Mouse (Mus musculus) thymus, adult 18-20 months (tissue): ENCODE data around the gene Plekha6.

Source experiments
- DNase-seq, 2 experiments: peaks; one replicate each; pipeline ENCODE4 v3.0.0; 2022; ENCODE audit warnings: mixed read lengths in 2 of 2

Plekha6 gene

DNA sequence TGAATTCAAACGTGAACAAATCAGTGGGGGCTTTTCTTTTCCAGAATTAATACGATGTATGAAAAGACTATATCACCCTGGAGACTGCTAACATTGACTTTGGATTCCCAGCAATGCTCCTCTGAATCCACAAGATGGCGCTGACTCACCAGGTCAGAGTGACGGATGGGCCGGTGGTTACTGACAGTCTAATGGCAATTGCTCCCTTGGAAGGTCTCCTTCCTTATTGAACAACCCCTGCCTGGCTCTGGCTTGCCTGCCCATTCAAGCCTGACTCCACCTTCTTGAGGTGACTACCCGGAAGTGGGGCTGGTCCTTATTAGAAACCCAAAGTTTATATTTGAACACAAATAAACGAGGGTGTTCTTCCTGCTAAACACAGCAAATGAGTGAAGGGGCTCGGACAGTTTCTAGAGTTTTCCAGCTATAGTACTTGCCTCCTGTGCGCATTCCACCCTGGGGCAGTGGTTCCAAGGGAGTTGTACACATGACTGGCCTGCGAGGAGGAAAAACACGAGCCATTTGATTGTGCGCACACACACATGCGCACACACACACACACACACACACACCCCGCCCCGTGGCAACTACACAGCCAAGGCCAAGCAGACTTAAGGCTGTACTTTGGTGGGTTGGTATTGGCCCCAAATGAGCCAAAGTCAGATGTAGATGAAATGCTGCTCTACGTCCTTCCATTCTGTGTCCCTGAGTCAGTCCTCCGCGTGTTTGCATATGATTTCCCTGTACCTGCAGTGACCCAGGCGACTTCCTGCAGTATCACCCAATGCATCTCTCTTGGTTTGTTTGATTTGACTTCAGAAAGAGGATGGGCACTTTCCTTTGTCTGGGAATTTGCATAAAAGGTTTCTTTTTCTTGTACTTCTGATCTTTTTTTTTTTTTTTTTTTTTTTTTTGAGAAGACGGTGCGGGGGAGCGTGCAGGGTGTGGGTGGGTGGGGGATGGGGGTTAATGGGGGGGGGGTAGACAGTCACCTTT, 17.7 kb upstream of the Plekha6 start:
- peak in 1 of 2 experiments; percentile 21 for DNase-seq

DNA sequence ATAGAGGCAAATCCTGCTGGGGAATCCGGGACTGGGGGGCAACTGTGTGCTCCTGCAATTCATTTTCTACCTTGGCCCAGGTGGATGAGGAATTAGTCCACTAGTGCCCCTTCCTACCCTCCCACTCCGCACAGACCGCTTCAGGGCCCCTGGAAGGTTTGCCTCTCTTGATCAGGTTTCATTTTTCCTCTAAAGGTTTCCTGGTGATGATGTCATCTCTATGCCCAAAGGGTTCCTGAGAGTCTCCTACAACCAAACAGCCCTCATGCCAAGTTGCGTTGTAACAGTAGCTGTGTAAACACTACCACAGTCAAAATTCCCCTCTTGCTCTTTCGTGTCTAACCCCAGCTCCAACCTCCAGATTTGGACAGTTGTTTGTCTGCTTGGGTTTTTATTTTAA, 16.7 kb upstream of the Plekha6 start:
- no peak for DNase-seq

DNA sequence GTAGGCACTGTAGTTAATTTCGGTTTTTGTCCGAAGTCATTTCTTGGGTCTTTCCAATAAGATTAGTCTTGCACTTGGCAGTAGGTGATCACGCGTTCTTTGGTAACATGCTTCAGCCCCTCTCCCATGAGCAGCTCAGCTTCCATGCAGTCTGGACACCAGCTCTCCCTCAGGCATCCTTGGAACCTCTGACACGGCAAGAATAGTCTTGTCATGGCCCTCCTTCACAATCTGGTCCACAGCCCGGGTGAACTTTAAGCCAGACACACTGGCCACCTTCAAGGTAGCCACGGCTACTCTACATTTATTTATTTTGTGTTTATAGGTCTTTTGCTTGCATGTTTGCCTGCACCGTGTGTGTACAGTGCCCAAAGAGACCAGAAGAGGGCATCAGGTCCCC, 15.9 kb upstream of the Plekha6 start:
- no peak for DNase-seq

DNA sequence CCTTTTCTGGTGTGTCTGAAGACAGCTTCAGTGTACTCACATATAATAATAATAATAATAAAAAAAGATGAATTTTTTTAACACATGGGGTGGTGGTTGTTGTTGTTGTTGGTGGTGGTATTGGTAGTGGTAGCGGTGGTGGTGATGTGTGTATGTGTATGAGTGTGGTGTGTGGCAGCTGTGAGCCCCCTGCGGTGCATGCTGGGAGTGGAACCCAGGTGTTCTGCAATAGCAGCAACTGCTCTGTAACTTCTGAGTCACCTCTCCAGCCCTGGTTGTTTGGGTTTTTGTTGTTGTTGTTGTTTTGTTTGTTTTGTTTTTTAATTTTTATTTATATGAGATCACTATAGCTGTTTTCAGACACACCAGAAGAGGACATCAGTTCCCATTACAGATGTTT, 13.5 kb upstream of the Plekha6 start:
- no peak for DNase-seq

DNA sequence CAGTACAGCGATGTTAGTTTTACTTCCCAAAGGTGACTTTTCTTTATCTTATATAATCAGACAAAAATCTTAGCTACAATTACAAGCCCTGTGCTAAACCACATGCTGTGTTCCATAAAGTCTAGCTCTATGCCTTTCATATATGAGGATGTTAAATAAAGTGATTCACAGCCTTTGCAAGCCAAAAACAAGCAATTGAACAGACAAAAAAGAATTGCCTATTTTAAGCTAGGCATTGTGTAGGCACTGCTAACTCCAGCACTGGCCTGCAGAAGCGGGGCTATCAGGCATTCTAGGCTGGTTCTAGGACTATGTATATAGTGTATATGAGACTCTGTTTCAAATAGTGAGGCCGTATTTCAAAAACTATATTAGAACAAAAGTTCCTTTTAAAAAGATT, 11.8 kb upstream of the Plekha6 start:
- DNase-seq = no peak

DNA sequence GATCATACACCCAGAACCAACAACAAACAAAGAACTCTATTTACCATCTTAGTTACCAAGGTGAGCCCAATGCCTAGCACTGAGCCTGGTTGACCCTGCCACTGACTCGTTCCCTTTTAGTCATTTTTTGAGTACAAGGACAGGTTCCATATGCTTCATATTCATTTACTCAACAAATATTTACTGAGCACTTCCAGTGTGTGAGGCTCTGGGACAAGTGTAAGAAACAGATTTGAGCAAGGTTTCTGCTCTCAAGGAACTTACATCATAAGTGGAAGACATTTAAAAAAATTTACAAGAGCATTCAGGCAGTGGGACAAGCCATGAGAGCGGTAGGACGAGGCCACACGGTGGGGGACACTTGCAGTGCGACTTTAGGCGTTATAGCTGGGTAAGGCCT, 8.7 kb upstream of the Plekha6 start:
- no peak for DNase-seq

DNA sequence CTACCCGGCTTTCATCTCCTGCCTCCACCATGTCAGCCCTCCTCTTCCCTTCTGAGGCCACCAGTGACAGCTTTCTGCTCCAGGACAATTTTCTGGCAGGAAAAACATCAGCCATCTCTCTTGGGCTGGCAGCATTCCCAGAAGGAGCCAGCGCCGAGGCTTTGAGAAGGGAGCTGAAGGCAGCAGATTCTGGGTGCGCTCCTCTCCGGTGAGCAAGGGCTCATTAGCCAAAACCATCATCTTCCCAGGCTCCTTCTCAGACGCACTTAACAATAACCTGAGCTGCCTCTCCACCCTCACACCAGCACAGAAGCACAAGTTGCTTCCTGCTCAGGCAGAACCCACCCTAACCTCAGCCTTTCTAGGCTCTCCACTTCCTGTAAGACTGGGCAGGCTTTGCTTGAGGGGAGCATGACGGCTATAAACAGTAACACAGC, 4.9 kb upstream of the Plekha6 start:
- peak; percentile 44 to 69 for DNase-seq

DNA sequence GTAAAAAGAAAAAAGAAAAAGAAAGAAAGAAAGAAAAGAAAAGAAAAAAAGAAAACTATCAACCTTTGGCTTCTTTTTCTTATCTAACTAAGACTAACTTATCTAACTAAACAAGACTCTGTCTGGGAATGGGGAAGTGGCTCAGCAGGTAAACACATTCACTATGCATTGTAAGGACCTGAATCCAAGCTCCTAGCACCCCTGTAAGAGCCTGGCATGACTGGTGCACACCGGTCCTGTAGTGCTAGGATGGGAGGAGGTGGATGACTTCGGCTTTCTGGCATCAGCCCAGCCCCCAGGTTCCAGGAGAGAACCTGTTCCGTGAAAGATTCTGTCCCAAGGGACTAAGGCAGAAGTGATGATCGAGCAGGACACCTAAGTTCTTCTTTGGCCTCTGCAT, 2.5 kb upstream of the Plekha6 start:
- DNase-seq = no peak

DNA sequence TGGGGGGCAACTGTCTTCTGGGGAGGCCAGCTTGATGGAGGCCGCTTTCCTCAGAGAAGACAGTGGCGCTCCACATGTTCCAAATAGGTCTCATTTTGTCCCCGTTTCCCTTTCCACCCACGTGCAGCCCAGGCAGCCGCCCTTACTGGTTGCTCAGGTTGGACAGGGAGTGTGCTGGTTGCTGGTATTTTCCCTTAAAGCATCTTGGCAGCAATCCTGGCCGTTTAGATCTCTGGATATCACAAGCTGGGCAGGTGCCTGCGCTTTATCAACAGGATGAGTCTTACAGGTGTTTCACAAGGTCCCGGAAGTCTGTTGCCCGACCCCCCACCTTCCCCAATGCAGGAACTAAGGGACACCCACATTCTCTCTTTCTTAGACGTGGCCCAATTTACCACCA, 2.0 kb upstream of the Plekha6 start:
- DNase-seq = no peak

DNA sequence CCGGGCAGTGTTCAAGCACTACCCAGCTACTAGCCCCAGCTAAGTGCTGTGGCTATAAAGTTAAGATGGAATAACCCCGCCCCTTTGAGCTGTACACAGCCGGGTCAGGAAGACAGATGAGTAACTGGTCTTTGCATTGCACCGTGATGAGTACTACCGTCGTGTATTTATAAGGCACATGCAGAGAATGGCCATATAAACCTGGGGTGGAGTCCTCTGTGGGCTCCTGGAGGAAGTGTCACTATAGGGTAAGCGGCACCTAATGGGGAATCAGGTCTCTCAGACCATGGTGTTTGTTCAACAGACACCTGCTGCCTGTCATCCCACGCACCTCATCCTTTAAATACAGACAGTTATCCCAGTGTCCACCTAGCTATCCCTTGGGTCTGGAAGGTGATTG, 1.0 kb upstream of the Plekha6 start:
- DNase-seq = no peak

DNA sequence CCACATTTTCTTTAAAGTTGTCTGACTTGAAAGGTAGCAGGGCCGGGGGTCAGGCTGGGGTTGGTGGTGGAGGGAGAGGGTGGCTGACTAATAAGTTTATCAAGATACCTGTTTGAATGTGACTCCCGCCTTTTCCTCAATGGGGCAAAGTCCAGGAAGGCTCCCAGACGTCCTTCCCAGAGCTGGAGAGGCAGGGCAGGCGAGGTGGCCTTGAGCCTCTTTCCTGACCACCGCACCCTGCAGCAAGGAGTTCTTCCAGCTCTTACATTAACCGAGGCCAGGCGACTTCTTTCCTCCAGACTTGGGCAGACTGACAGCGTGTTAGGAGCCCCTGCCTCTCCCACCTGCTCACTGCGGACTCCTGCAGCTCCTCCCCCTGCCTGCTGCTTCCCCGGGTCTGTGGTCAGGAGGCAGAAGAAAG, 591 bp downstream of the Plekha6 start:
- peak; percentile 26 to 38 for DNase-seq

DNA sequence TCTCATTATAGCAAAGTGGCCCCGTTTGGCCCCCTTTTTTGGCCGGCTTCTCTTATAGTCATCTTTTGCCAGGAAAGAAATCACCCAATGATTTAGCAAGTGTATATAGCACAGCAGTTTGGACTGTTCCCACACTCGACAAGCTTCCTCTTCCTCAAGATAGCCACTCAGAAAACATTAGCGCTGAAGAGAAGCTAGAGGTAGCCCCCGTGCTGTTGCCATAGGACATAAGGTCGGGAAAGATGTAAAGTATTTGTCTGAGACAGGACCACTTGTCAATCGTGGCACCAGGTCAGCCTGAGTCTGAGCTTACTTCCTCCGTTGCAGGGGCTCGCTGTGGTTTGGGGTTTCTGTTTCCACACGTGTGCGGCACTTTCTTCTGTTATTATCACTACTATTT, 1.1 kb downstream of the Plekha6 start:
- no peak for DNase-seq

DNA sequence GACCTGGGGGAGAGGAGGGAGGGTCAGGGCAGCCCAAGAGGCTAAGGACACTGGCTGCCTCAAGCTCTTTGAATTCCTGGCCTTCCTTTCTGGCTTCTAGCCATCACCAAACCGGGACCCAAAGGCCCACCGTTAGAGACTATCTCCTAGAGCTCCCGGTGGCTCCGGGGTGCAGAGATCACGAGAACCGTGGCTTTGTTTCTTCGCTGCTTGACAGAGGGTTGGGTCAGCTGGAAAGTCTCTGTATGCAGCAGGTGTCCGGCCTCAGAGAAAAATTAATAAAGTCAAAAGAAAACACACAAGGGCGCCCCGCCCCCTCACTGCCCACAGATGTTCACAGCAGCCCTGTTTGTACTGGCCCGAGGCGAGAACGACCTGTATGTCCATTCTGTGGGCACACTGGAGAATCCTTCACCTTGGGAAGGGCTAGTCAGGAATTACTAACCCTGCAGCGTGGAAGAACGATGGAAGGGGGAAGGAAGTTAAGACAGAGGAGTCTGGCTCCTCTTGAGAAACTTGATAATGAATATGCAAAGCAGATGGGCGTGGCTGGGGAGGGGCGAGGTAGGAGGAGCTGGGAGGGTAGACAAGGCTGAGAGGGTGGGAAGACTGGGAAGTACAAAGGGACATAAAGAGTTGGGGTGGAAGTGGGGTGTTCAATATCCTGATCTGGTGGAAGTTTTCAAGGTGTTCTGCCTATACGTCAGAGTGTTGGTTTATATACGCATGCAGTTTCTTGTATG, 4.5 kb downstream of the Plekha6 start:
- no peak for DNase-seq

DNA sequence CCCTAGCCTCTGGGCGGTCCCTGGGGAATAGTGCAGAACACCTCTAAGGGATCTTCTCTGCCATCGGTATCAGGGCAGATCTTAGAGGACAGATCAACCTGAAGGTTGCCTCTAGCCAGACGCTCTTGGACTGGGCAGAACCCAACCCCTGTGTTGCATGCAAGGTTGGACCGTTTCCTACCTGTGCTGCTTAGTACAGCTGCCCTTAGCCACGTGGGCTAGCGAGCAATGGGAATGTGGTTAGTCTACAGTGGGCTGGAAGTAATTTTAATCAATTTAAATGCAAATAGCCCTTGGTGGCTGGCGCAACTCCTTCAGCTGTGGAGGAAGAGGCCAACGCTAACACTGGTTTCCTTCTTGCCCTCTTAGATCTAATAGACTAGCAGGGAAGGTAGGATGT, 6.2 kb downstream of the Plekha6 start:
- DNase-seq = no peak

DNA sequence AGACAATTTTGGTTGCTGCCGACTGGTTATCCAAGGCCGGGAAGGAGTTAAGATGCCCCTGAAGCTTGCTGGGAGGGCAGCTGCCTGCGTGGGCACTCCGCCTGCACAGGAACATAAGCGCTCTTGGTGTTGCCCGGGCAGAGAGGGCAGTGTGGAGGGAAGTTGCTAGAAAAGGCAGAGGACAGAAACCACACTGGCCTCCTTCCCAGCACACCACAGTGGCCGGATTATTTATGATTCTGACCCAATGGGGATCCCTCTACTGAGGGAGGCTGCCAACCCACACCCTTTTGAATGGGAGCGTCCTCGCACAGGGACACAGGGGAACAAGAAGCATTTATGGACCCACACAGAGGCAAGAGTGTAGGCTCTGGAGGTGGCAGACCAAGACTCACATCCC, 7.3 kb downstream of the Plekha6 start:
- DNase-seq = no peak

DNA sequence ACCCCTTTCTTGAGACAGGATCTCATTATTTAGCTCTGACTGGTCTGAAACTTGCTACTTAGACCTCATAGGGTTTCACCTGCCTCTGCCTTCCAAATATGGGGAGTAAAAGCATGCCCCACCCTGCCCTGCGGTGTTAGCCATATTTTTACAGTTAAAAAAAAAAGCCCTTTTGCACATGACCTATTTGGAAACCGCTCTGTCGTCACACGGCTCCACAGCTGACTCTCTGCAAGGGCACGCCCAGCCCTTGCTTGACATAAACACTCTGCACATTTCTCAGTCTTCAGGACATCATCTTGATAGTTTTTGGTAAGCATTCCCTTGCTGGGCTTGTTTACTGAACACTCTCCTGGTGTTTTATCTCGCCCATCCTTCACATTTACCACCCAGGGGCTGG, 11.1 kb downstream of the Plekha6 start:
- DNase-seq = no peak

DNA sequence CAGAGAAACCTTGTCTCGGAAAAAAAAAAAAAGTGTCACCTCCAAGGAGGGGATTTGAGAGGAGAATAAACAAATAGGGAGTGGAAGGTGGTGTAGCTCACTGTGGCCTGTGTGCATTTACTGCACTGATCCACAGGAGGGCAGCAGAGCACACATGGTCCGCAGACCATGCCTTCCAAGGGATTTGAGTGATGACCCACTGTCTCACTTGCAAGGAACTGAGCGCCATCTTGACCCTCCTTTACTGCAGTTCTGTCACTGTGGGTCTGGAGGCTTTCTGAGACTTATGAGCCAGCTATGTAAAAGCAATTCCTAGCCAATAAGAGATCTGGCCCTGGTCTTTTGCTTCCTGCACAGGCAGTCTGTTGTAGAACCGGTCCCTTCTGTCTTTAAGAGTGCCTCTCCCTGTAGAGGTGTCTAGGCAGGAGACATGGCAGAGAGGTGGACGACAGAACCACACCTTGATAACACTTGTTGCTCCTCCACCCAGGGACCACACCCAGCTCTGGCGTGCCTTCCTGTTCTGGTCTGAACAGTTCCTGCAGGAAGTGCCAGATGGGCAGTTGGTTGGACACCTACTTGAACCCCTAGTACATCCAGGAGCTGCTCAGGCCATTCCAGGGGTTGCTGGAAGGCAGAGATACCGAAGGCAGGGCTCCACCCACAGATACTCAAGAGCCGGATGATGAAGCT, 13.6 kb downstream of the Plekha6 start:
- DNase-seq = peak in 1 of 2 experiments; percentile 37

DNA sequence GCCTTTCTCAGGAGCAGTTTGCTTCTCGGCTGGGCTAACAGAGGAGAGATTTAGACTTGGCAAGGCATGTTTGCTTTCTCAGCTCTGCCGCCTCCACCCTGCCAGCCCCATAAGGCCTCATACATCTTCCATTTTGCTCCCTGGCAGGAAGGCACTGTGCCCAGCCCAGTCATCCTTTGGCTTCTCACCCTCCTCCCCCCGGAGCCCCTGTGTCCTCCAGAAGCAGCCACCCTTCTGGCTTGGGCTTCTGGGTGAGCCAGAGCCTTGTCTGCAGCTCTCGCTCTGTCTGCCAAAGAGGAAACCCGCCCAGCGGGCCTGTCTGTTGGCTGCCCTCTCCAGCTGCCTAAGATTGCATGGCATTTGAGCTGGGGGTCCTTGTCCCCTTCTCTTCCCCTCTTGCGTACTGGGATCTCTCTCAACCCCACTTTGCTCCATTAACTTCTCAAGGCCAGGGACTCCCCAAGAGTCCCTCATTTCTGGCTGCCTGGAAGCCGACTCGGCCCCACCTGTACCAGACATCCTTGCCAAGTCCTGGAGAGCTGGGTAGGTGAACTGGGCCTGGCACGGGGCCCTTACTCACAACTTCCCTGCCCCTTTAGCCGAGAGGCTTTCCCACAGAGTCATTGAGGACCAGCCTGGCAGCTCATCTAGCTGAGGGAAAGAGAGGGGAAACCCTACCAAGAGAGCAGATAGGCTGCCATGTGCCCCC, 14.9 kb downstream of the Plekha6 start:
- no peak for DNase-seq

DNA sequence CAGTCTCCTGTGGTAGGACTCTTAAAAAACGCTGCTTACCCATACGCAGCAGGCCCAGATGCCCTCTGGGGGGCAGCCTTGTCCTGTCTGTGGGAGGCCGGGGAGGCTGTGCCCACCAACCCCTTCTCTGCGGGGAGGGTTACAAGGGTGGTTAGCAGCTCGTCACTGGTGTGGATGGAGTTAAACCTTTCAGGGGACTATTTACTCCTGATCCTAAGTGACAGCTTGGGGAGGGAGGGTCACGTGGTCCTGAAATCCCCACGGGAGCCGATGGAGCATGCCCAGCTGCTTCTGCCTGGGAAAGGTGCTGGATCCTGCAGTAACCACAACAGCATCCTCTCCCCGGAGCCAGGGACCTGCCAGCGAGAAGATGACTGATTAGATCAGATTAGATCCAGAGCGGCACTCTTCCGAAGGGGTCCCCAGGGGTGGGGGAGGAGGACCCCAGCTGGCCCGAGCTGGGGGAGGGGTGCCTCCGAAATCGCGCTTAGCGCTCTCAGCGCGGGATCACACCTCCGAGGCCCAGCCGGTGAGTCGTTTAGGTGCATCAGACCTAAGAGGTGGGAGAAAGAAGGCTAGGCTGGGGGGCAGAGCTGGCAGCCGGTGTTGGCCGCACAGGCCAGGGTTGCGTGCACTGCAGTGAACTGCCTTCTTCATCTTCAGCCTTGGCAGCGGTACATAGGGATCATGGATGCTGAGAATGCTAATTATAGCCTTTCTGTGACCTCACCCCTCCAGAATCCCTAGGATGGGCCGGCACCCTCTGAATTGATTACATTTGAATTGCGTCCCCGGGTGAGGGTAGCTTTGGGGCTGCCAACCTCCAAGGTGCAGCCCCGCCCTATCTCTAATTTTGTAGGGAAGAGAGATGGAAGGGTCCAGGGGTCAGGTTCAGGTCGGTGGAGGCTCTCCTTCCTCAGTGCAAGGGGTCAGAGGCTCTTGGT, 17.3 kb downstream of the Plekha6 start:
- peak; percentile 57 for DNase-seq

DNA sequence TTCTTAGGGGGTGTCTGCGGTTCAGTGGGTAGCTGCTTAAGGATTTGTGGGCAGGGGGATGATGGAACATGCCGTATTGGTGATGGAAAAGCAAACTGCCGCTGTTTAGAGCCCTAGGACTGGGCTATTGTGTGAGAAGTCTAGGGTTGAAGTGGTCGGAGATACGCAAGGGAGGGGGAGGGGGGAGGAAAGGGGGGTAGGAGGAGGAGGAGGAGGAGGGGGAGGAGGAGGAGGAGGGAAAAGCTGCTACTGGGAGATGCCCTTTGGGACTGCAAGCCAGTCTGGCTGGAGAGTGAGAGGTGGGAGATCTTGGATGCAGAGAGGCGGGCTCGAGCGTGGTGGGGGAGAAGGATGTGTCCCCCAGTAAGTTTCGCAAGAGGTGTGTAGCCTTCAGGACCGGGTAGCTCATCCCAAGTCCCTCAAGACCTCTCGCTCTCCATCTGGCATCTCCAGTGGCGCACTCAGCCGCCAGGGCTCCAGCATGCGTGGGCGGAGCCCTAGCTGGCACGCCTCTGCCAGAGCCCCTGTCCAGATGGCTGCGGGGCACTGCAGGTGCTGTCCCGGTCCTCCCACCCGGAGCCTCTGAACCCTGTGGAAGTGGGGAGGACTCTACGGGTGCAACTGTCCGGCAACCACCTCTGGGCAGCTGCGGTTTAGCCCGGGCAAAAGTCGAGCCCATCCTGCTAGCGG, 18.2 kb downstream of the Plekha6 start:
- DNase-seq = peak in 1 of 2 experiments; percentile 16

DNA sequence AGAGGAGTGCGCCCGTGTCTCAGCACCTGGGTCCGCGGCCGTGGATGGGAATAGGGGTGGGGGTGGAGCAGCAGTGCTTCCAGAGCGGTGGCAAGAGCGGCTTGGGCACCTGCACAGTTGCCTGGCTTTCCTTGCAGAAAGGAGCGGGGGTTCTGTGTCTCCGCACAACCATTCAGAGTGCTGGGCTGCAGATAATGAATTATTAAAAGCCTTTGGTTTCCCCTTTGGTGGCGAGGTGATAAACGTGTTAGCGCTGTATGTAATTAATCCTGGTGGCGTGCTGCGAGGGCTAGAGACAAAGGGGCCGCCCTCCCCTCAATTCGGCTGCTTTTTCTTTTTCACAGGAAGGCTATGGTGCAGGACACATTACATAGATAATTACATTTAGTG, 18.7 kb downstream of the Plekha6 start:
- no peak for DNase-seq
